Mouse (Mus musculus) frontal cortex, adult 2 months (tissue): ENCODE data around the gene Mrpl49. TPM values are rescaled to one million over a fixed set of nuclear protein-coding genes. Genes with fewer than 3 reads are reported as not detected.

Experiments
- DNase-seq, 2 experiments: peaks; one replicate each; pipeline ENCODE4 v3.0.0; 2022; ENCODE audit warnings: low spot score in 1 of 2; ENCODE audit errors: extremely low spot score in 1 of 2
- polyA plus RNA-seq: library from polyadenylated mRNA; depleted of rRNA; stranded (reverse); fragments of >200 nt; gene quantifications from 2 replicates; pipeline ENCODE4 v1.2.3, GENCODE M21; 2012; rRNA removed

The Mrpl49 gene
- 44.3 and 44.4 TPM in 2 replicates for polyA plus RNA-seq

DNA sequence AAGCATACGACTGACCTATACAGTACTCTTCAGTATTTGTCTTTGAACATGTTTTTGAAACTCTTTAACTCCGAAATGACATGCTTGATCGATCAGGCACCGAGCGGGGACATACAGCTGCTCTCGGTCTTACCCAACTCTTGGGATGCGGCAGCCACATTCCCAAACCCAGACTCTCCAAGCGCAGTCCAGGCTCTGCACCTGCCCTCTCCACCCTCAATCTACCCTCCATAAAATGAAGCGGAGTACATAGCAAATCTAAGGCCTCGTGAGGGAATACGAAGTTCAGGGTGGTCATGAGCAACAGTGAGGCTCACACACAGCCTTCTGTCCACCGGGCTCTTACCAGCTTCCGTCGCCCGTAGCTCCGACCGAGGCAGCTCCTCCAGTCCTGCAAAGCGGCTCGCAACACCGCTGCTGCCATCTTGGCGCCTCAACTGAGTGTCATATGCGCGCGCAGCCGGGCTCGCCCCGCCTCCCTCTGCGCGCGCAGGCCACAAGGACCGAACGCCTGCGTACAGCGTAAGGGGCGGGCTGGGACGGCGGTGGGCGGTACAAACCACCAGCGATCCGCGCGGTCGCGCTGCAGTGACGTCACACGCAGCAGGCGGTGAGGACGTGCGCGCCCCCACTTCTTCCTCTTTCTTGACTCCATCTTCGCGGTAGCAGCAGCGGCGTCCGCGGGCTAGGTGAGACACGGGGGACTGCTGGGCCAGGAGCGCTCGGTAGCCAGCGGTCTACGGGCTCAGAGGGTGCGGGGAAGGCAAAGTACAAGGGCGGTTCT, at the start of gene Mrpl49, which contains the start of gene Fau:
Gene Mrpl49 (minus strand): TSS at position 473 of the 784 bp plus-strand sequence.
Gene Fau (plus strand): TSS at position 532 of the 784 bp plus-strand sequence.
- DNase-seq: peak; percentile 97 to 99

DNA sequence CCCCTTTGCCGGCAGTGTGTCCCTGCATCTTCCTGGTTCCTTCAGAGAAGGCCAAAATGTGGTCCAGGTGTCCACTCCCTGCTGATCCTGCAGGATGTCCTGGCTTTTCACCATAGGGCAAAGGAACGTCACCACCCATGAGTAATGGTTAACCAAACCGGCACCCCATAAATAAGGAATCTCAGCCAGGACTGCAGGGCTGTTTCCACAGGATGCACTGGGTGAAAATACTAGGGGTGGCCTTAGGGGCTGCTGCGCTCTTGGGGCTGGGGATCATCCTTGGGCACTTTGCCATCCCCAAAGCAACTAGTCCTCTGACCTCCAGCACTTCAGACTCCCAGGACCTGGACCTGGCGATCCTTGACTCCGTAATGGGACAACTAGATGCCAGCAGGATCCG, 48.0 kb upstream of the Mrpl49 start, which contains the start of gene Naaladl1:
Gene Naaladl1 (plus strand): TSS at position 197 of the 400 bp plus-strand sequence.
- no peak for DNase-seq

DNA sequence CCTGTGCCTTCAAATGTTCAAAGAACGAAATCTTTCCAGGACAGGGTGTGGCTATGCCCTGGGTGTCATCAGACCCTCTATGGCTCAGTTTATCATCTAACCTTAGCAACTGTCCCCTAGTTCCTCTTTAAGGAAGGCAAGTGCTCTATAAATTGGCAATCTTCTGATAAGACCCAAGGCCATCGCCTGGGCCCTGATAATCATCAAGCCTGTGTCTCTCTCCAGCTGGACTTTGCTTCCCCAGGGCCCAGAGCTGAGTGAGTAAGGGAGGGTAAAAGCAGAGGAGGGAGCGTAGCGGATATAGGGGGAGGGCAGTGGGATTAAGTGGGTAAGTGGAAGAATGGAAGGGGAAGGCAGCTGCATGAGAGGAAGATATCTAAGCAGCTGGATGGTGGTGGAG, 46.9 kb upstream of the Mrpl49 start:
- no peak for DNase-seq

DNA sequence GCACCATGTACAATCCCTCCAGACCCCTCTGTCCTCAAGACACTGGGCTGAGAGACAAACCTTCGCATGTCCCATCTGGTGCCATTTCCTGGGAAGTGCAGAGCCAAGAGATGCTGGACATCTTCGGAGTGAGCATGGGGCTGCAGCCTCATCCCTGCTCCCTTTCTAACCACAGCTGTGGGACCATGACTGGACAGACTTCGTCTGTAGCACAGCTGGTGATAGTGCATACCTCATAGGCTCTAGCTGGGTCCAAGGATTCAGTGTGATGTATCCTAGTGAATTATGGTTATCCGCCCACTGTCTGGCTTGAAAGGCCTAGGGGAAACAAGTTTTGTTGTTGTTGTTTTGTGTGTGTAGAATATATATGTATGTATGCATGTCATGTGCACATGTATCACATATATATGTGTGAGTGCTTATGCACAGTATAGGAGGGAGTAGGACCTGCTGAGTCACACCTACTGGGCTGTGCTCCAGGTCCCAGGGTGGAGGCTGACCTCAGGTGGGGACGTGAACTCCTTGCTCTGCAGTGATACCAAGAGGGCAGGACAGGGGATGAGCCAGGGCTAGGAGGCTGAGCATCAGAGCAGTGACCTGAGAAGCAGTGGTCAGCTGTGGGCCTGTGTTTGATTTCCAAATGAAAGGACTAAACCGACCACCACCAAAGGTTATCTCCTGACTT, 44.7 kb upstream of the Mrpl49 start:
- no peak for DNase-seq

DNA sequence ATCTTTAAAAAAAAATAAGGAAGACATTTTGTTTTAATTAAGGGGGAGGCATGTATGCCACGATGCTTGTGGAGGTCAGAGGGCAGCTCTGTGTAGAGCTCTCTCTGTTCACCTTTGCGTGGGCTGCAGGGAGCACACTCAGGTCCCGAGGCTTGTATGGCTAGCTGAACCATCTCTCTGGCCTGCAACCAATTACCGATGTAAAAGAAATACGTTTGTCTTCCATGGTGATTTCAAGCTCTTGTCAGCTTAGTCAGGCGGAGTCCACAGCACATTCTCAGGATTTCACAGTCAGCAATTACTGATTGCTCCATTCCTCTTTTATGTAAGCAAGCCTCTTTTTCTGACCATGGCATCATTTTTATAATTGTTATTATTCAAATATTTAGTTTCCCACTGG, 43.6 kb upstream of the Mrpl49 start:
- DNase-seq: no peak

DNA sequence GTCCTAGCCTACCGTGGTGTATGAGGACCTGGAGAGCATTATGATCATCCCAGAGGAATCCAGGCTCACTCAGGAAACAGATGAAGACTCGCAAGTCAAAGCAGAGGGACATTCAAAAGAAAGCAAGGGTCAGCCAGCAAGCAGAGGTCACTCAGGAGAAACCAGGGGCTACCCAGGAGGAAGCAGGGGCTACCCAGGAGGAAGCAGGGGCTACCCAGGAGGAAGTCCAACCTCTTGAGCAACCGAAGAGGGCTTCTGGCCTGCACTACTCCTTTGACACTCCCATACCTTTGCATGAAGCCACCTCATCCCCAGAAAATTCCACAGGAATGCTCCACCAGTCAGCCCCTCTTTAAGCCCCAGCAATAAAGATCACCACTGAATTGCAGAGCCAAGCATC, 40.3 kb upstream of the Mrpl49 start:
- DNase-seq: no peak

DNA sequence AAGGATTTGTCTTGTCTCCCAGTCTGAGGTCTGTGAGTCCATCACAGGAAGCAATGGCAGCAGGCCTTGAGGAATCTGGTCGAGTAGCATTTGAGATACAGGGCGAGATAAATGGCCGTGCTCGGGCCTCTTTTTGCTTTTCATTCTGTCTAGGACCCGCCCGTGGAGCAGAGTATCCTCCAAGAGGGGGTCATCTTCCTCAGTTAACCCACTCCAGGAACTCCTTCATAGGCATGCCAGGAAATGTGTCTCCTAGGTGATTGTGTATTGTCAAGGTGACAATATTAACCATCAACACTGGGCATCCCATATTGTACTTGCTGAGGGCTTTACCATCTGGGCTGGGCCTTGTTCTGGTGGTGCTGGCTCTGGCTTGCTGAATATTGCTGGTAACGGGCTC, 36.5 kb upstream of the Mrpl49 start, which contains the start of gene AC131692.1:
Gene AC131692.1 (plus strand): TSS at position 301 of the 400 bp plus-strand sequence.
- DNase-seq: no peak

DNA sequence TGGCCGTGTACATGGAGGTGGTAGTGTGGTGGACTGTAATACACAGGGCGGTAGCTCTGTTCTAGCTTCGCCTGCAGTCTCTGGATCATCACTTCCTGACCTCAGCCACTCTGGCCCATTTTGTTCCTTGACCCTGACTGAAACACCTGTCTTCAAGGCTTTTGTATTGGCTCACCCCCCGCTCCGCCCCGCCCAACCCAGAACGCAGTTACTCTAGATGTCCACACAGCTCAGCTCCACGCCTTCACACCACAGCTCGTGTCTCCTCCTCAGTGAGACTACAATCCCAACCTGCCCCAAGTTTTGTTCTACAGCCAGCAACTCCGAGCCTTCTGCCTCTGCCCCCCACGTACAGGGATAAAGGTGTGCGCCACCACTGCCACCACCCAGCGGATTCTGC, 31.3 kb upstream of the Mrpl49 start:
- no peak for DNase-seq

DNA sequence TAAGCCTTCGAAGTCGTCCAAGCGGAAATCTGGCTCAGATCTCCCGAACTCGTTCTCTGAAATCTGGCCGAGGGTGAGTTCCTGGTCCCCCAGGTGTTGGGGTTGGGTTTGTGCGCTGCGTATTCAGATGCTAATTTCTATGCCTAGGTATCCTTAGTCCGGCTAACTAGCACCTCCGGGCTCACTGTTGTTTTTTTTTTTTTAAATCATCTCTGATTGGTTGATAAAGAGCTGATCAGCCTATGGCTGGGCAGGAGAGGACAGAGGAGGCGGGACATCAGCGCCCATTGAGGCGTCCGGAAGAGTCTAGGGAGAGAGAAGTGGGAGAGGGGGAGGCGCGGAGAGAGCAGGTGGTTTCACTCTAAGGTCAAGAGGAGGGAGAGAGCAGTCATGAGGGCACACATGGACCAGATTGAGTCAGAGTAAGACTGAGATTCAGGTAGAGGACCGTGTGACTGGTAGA, 27.9 kb upstream of the Mrpl49 start:
- DNase-seq: no peak

DNA sequence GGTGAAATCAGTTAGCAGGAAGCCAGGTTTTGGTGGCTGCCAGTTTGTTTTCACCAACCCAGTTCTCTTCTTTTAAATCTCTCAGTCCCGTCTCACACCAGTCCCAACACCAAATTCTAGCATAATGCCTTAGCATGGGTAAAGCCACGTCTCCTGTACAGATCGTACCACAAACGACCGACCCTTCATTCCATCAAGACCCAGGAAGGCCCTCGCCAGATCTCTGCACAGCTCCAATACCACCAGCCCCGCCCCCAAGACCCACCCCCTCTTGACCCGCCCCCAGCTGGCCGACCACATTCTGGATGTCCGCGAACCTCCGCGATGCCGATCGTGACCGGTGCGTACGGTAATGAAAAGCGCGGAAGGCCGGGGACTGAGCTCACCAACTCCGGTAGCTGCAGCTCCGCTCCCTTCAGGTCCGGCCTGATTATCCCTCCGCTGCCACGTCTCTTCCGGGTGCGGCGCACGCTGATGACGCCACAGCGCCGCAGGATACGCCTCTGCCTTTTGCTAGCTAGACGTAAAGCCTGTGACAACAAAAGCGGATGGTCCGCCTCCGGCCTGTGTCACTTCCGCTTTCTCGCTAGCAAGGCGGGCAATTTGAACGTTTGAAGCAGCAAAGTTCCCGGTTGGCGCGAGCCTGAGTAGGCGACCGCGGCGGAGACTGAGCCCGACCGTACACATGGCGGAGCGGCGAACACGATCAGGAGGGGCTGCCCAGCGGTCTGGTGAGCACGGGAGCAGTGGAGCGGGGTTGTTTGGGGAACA, 27.1 kb upstream of the Mrpl49 start, which contains the start of the genes Zfpl1 and Cdca5:
Gene Zfpl1 (minus strand): TSS at position 479 of the 771 bp plus-strand sequence.
Gene Cdca5 (plus strand): TSS at position 506 of the 771 bp plus-strand sequence.
- peak; percentile 96 to 98 for DNase-seq

DNA sequence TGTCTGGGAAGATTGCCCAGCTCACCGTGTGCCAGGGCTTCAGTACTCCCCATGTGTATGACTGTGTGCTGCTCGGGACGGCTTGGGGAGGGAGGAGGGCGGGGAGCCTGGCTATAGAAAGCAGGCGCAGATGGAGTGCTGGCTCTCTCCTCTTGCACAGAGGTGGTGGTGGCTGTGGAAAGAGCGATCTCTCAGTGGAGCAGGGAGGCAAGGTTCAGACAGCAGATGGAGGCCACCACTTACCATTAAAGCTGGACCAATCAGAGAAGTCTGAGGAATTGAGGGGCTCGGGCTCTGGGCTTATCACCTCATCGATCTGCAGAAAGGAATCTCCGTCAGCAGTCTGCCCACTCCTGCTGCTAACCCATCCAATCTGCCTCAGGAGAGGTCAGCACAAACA, 24.6 kb upstream of the Mrpl49 start, which contains the start of gene Gm28374:
Gene Gm28374 (minus strand): TSS at position 101 of the 400 bp plus-strand sequence.
- no peak for DNase-seq

DNA sequence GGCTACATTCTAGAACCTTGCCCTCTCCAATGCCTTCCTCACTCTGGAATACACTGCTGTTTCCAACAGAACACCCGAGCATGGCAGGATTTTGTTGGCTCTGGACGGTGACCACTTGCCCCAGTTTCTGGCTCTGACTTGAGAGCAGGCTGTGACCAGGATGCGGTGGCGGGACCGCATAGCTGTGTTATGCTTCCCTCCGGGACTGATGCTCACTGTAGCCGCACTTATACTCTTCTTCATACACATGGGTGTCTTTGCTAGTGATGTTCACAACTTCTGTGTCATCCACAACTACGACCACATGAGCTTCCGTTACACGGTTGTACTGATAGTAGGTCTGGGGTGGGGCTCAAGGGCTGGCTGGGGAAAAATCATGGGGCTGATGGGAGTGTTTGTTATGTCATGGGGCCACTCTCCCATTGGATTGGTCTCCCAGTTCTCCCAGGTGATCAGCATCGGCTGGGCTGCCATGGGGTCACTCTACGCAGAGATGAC, 22.4 kb upstream of the Mrpl49 start, which contains the start of gene Tmem262:
Gene Tmem262 (plus strand): TSS at position 51 of the 498 bp plus-strand sequence.
- no peak for DNase-seq

DNA sequence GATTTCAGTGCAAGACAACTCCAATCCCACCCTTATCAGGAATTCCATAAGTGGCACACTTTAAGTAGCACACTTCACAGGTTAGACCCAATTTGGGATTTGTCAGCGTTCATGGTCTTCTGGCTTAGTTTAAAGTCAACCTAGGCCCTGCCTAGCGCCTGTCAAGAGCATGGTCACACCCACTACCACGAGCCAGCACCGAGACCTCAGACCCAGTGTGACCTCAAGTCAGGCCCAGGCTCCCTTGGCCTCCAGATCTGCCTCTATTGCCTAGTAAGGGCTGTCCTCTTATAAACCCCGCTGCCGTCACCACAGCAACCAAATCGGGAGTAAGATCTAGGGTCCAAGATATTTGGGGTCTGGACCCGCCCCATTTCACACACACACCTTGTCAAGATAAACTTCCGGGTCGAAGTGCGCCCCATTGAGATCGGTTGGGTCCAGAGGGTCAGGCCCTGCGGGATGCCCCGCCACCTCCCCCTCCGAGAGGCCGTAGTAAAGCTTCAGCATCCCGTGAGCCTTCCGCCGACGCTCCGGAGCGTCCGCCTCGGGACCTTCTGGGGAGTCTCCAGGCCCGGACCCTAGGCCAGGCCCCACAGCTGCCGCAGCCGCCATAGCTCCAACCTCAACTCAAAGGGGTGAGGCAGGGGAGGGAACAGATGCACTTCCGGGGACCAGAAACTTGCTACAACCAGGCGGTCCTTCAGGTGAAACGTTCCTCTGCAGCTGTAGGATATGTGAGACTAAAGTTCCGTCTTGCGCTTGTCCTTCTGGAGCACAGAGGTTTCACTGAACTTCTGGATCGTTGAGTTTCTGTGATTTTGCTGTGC, 19.2 kb upstream of the Mrpl49 start, which contains the start of gene Vps51:
Gene Vps51 (minus strand): TSS at position 668 of the 830 bp plus-strand sequence.
- peak; percentile 81 to 94 for DNase-seq

DNA sequence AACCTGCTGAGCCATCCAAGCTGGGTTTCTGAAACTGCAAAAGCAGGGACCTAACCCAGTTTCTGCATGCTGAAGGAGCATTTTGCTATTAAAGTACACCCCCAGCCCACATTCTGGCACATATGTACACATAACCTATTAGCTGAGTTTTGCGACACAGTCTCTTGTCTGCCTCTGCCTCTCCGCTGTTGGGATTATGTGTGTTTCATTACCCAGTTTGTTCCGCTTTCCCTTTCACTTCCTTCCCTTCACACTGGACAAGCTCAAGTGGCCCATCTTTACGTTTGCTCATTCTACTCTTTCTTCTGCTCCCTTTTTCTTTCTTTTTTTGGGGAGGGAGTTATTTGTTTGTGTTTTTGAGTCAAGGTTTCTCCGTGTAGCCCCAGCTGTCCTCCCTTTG, 16.3 kb upstream of the Mrpl49 start:
- DNase-seq: no peak

DNA sequence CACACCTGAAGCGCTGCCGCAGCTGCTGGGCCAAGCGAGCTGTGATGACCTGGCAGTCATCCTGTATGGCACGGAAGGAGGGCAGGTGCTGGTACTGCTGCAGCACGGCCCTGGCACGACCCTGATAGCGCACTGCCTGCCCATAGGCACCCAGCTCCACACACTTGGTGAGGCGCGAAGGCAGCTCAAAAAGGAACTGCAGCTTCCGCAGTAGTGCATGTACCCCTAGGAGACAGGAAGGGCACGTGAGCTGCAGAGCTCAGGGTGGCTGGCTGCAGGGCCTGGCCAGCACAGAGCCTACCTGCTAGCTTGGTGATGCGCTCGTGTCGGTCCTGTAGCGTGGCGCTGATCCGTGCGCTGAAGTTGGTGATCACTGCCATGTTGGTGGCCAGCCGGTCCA, 13.7 kb upstream of the Mrpl49 start:
- DNase-seq: no peak

DNA sequence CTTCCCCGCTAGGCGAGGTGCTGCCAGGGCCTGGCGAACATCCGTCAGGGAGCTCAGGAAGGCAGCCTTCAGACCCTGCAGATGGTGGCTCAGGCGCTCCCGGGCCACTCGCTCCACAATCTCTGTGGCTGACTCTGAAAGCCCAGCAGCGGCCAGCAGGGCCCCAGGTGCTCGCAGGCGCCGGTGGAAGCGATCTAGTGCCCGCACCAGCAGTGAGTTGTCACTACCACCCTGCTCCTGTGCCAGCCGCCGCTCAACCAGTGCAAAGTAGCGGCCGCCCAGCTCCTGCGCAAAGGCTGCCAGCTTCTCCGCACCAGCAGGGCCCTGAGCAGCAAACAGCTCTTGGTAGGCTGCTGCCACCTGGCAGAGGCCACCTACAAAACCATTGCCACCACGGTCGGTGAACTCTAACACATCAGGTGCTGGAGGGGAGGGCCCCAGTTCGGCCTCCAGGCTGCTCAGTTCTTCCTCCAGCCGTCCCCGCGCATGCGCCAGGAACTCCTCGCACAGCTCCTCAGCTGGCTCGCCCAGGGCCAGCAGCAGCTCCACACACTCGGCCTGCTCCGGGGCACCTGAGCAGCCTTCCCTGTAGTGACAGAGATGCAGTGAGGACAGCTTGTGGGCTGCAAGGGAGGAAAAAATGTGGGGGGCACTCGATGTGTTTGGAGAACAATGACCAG, 13.1 kb upstream of the Mrpl49 start:
- DNase-seq: no peak

DNA sequence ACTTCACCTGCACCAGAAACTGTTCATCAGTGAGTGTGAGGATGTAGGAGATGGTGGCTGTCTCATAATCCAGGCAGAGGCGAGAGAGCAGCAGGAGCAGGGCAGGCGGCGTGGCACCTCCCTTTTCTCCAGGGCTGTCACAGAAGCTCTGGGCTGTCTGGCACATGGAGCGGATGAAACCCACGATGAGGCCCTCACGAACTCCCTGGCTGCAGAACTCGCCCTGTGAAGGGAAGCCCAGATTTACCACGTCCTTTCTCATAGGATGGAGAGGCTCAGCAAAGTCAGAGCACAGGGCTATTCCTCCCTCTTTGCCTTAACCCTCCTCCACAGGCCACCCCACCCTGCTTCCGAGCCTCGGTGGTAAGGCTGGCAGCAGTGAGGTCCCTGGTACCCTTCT, 12.3 kb upstream of the Mrpl49 start:
- no peak for DNase-seq

DNA sequence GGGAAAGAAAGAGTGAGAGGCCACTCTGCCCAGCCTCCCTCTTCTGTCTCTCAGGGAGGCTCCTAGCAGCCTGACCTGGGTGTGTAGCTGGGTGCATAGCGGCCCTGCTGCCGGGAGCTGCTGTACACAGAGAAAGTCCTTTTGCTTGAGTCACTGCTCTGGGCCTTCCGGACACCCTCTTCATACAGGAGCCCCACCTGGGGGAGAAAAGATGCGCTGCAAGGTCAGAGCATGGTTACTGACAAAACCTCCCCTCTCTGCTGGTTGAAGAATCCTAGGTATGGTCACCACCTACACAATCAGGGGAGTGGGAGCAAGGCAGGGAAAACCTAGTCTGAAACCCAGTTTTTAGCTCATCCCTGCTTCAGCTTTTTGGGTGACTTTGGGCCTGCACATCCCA, 11.4 kb upstream of the Mrpl49 start:
- no peak for DNase-seq
